Mouse (Mus musculus) MEL (cell line): ENCODE measurements at regions not wholly inside any gene's neighbourhood (a gene's known extent, or its start where the extent isn't known, plus 50 kb on each side); places are given as distances from the start of the nearest gene placed in this dataset.

Source experiments
- CTCF ChIP-seq, 3 experiments: IDR thresholded peaks in 2 of 3; conservative IDR thresholded peaks in 1 of 3; 2 replicates each; pipeline ENCODE4 v1.5.1; 2011 to 2012; ENCODE audit warnings: low read length in 3 of 3, low read depth in 2 of 3, mild to moderate bottlenecking in 2 of 3, improper control_type of control experiment in 1 of 3, inconsistent platforms in 1 of 3, mixed read lengths in 1 of 3, moderate library complexity in 1 of 3; ENCODE audit not compliant: control insufficient read depth in 1 of 3, insufficient read depth in 1 of 3, poor library complexity in 1 of 3, severe bottlenecking in 1 of 3
- POLR2A ChIP-seq, 2 experiments: IDR thresholded peaks; 2 replicates each; pipeline ENCODE4 v1.6.1; 2011 to 2012; ENCODE audit warnings: low read length in 2 of 2, mild to moderate bottlenecking in 2 of 2, control low read depth in 1 of 2, improper control_type of control experiment in 1 of 2, low read depth in 1 of 2, moderate library complexity in 1 of 2; ENCODE audit not compliant: control insufficient read depth in 1 of 2, insufficient read depth in 1 of 2, poor library complexity in 1 of 2
- SIN3A ChIP-seq: IDR thresholded peaks from 2 replicates; pipeline ENCODE4 v1.6.1; 2012; ENCODE audit warnings: low read length, improper control_type of control experiment, inconsistent platforms
- TCF12 ChIP-seq: IDR thresholded peaks from 2 replicates; pipeline ENCODE4 v1.6.1; 2014; ENCODE audit warnings: low read depth, mild to moderate bottlenecking, inconsistent platforms, low read length, improper control_type of control experiment, moderate library complexity
- ZNF384 ChIP-seq: IDR thresholded peaks from 2 replicates; pipeline ENCODE4 v1.6.1; 2012; ENCODE audit warnings: low read depth, mild to moderate bottlenecking, inconsistent platforms, low read length, improper control_type of control experiment

DNA sequence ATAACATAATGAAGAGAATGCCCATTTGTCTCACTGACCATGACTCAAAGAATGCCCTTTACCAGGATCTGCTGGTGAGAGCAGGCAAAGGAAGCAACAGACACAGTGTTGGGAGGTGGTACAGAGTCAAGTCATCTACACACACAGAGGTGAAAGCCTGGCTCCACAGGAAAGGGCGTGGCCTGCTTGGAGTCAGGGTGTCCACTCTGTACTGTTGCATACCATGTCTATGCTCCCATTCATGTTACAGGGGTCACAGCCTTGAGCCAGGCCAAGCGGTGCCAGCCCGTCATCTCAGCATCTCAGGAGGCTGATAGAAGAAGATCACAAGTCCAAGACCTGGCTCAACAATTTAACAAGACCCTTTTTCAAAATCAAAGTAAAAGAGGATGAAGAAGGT is 57.8 kb upstream of the Tcerg1l start:
- no peak for TF ChIP-seq ZNF384
- TF ChIP-seq CTCF (IDR thresholded peaks at IDR 0.05 in 2 of 3, conservative IDR thresholded peaks at IDR 0.05 in 1 of 3; ENCODE audit: control insufficient read depth in 1 of 3, insufficient read depth in 1 of 3, low read depth in 2 of 3, low read length in 3 of 3, poor library complexity in 1 of 3, severe bottlenecking in 1 of 3): no peak
- TF ChIP-seq SIN3A: no peak
- TF ChIP-seq TCF12: no peak
- TF ChIP-seq POLR2A (IDR thresholded peaks at IDR 0.05; ENCODE audit: control insufficient read depth in 1 of 2, insufficient read depth in 1 of 2, low read depth in 1 of 2, low read length in 2 of 2, poor library complexity in 1 of 2): no peak
